Mouse (Mus musculus): Measurements from ENCODE around the gene Emg1. TPM values are rescaled to one million over a fixed set of nuclear protein-coding genes. Genes with fewer than 3 reads are reported as not detected.

Gene Emg1
- polyA plus RNA-seq, 1 experiment from 2014 or later, result 175 TPM

GRCm38 (mm10) chr6:124658067-124658466, 53.9 kb downstream of the Emg1 start:
- 56% methylated on average over 2 of the region's 2 CpGs for WGBS
- H3K27ac ChIP-seq (replicated peaks; ENCODE audit: low read depth, low read length), result no peak overlapping the region
- no peaks in the 10 kb centered on the region for H3K36me3 ChIP-seq (ENCODE audit: control insufficient read depth, insufficient read depth, low read length)
- no peak for DNase-seq (ENCODE audit: low spot score)
- H3K27me3 ChIP-seq (replicated peaks; ENCODE audit: control insufficient read depth, insufficient read depth, low read length), result no peaks in the 10 kb centered on the region
- no peak overlapping the region for H3K9ac ChIP-seq (ENCODE audit: low read depth, low read length)
- no peak overlapping the region for H3K4me3 ChIP-seq (ENCODE audit: low read depth, low read length)
- no peaks in the 10 kb centered on the region for H3K4me1 ChIP-seq (ENCODE audit: control insufficient read depth, insufficient read depth, low read length)
- H3K9me3 ChIP-seq (ENCODE audit: control insufficient read depth, low read length), result peaks cover 4% of the 10 kb centered on the region; the same call in 1 of the 2 replicates
- H3K4me2 ChIP-seq (ENCODE audit: low read depth, low read length), result no peak overlapping the region
- ATAC-seq (ENCODE audit: low read depth), result no peak

DNA sequence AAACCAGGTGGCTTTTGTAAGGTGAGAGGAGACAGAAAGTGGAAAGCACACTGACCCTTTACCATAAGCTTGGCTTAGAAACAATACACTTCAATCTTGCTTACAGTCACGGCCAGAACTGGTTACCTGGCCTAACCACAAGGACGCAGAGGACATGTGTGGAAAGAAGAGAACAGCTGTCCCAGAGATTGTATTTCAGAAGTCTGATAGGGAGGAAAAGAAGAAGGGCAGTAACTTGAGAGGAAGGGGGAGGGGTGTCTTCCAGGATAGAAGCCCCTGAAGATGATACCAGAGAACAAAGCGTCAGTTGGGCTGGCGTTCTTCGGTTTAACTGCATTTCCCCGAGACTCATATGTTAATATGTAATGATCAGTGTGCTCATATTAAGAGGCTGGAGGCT, 56.1 kb downstream of the Emg1 start:
- no peaks in the 10 kb centered on the region for H3K4me1 ChIP-seq (ENCODE audit: control insufficient read depth, insufficient read depth, low read length)
- H3K36me3 ChIP-seq (ENCODE audit: control insufficient read depth, insufficient read depth, low read length), result no peaks in the 10 kb centered on the region
- 47% methylated on average over 6 of the region's 6 CpGs for WGBS
- no peak overlapping the region for H3K9ac ChIP-seq (ENCODE audit: low read depth, low read length)
- ATAC-seq (ENCODE audit: low read depth) (peak; percentile 60; the same call in 1 of the 2 replicates), DNase-seq (ENCODE audit: low spot score) (peak; percentile 51)
- H3K27ac ChIP-seq (replicated peaks; ENCODE audit: low read depth, low read length), result no peak overlapping the region
- no peaks in the 10 kb centered on the region for H3K27me3 ChIP-seq (replicated peaks; ENCODE audit: control insufficient read depth, insufficient read depth, low read length)
- H3K4me3 ChIP-seq (ENCODE audit: low read depth, low read length), result no peak overlapping the region
- H3K4me2 ChIP-seq (ENCODE audit: low read depth, low read length), result no peak overlapping the region
- H3K9me3 ChIP-seq (ENCODE audit: control insufficient read depth, low read length), result peaks cover 7% of the 10 kb centered on the region; the same call in 1 of the 2 replicates

MicroRNA genes within 50 kb of the gene (microRNA counts, 519-probe panel; counts per million panel counts)
- 2,729 counts per million, percentile 58 among the panel's probes with 10 or more counts for microRNA mmu-miR-141
- 3,462 counts per million, percentile 81 among the panel's probes with 10 or more counts for microRNA mmu-miR-200c

Small RNA genes within 50 kb of the gene (microRNA-seq; reads per million reads assigned to microRNA genes)
- 968 reads per million, percentile 75 among the genes with 10 or more reads in this experiment for gene Mir141 (ENCODE audit: borderline number of aligned reads)
- 5,632 reads per million, percentile 90 among the genes with 10 or more reads in this experiment for gene Mir200c (ENCODE audit: borderline number of aligned reads)

Other genes with a start within 250 kb of the Emg1 start
- gene Clstn3, start 247.4 kb downstream of the Emg1 start, polyA plus RNA-seq (2014; fragmentation: Nextera tagmentation; extraction: Ambion mirVana), result 7.7 and 9.7 TPM in 2 replicates
- 0.31 and 0.39 TPM in 2 replicates for gene C1rl, start 219.1 kb downstream of the Emg1 start, polyA plus RNA-seq (2014; fragmentation: Nextera tagmentation; extraction: Ambion mirVana)
- 2.8 and 3.4 TPM in 2 replicates for gene C1ra, start 199.8 kb downstream of the Emg1 start, polyA plus RNA-seq (2014; fragmentation: Nextera tagmentation; extraction: Ambion mirVana)
- gene C1s1, start 169.8 kb downstream of the Emg1 start, polyA plus RNA-seq (2014; fragmentation: Nextera tagmentation; extraction: Ambion mirVana), result 5.4 and 7.4 TPM in 2 replicates
- gene C1rb, start 141.9 kb downstream of the Emg1 start, polyA plus RNA-seq (2014; fragmentation: Nextera tagmentation; extraction: Ambion mirVana), result 0.10 TPM in 1 of 2 replicates, not detected in the other
- gene C1s2, start 76.1 kb downstream of the Emg1 start, polyA plus RNA-seq (2014; fragmentation: Nextera tagmentation; extraction: Ambion mirVana), result 0.11 and 0.22 TPM in 2 replicates
- gene Lpcat3, start 49.2 kb downstream of the Emg1 start, polyA plus RNA-seq (2014; fragmentation: Nextera tagmentation; extraction: Ambion mirVana), result 46.2 and 48.1 TPM in 2 replicates
- gene Phb2, start 158 bp upstream of the Emg1 start, polyA plus RNA-seq (2014; fragmentation: Nextera tagmentation; extraction: Ambion mirVana), result 286 and 299 TPM in 2 replicates
- gene Ptpn6, start 26.5 kb upstream of the Emg1 start, polyA plus RNA-seq (2014; fragmentation: Nextera tagmentation; extraction: Ambion mirVana), result 14.3 and 16.1 TPM in 2 replicates
- 392 and 415 TPM in 2 replicates for gene Grcc10, start 29.2 kb upstream of the Emg1 start, polyA plus RNA-seq (2014; fragmentation: Nextera tagmentation; extraction: Ambion mirVana)
- gene Gm45234, start 43.8 kb upstream of the Emg1 start, polyA plus RNA-seq (2014; fragmentation: Nextera tagmentation; extraction: Ambion mirVana), result not detected in 2 replicates
- gene Atn1, start 44.3 kb upstream of the Emg1 start, polyA plus RNA-seq (2014; fragmentation: Nextera tagmentation; extraction: Ambion mirVana), result 13.8 and 14.9 TPM in 2 replicates
- 10.4 and 11.2 TPM in 2 replicates for gene Eno2, start 57.5 kb upstream of the Emg1 start, polyA plus RNA-seq (2014; fragmentation: Nextera tagmentation; extraction: Ambion mirVana)
- 1.9 and 13.2 TPM in 2 replicates for gene Lrrc23, start 67.5 kb upstream of the Emg1 start, polyA plus RNA-seq (2014; fragmentation: Nextera tagmentation; extraction: Ambion mirVana)
- 9.1 and 10.0 TPM in 2 replicates for gene Spsb2, start 96.5 kb upstream of the Emg1 start, polyA plus RNA-seq (2014; fragmentation: Nextera tagmentation; extraction: Ambion mirVana)
- 861 and 874 TPM in 2 replicates for gene Tpi1, start 102.1 kb upstream of the Emg1 start, polyA plus RNA-seq (2014; fragmentation: Nextera tagmentation; extraction: Ambion mirVana)
- 110 and 131 TPM in 2 replicates for gene Usp5, start 117.3 kb upstream of the Emg1 start, polyA plus RNA-seq (2014; fragmentation: Nextera tagmentation; extraction: Ambion mirVana)
- 107 and 131 TPM in 2 replicates for gene Cdca3, start 117.4 kb upstream of the Emg1 start, polyA plus RNA-seq (2014; fragmentation: Nextera tagmentation; extraction: Ambion mirVana)
- 2.9 and 3.5 TPM in 2 replicates for gene Gnb3, start 128.1 kb upstream of the Emg1 start, polyA plus RNA-seq (2014; fragmentation: Nextera tagmentation; extraction: Ambion mirVana)
- 49.5 and 57.0 TPM in 2 replicates for gene P3h3, start 145.6 kb upstream of the Emg1 start, polyA plus RNA-seq (2014; fragmentation: Nextera tagmentation; extraction: Ambion mirVana)
- 0.95 and 1.5 TPM in 2 replicates for gene Gpr162, start 151.8 kb upstream of the Emg1 start, polyA plus RNA-seq (2014; fragmentation: Nextera tagmentation; extraction: Ambion mirVana)
- gene Cd4, start 176.0 kb upstream of the Emg1 start, polyA plus RNA-seq (2014; fragmentation: Nextera tagmentation; extraction: Ambion mirVana), result 0.07 and 0.25 TPM in 2 replicates
- 1.9 and 2.4 TPM in 2 replicates for gene Lag3, start 199.5 kb upstream of the Emg1 start, polyA plus RNA-seq (2014; fragmentation: Nextera tagmentation; extraction: Ambion mirVana)
- 255 and 263 TPM in 2 replicates for gene Ptms, start 207.9 kb upstream of the Emg1 start, polyA plus RNA-seq (2014; fragmentation: Nextera tagmentation; extraction: Ambion mirVana)
- 346 and 352 TPM in 2 replicates for gene Mlf2, start 219.2 kb upstream of the Emg1 start, polyA plus RNA-seq (2014; fragmentation: Nextera tagmentation; extraction: Ambion mirVana)

All from embryonic facial prominence, embryonic 14.5 days (tissue).